Mouse (Mus musculus) E14TG2a.4 (cell line): ENCODE results near the gene Lrp11.

Experiments used
- CTCF ChIP-seq: conservative IDR thresholded peaks from 2 replicates; pipeline ENCODE4 v1.5.1; 2014; ENCODE audit warnings: low read length
- NANOG ChIP-seq: IDR thresholded peaks from 2 replicates; pipeline ENCODE4 v1.6.1; 2014; ENCODE audit warnings: borderline replicate concordance, low read length, mixed read lengths

DNA sequence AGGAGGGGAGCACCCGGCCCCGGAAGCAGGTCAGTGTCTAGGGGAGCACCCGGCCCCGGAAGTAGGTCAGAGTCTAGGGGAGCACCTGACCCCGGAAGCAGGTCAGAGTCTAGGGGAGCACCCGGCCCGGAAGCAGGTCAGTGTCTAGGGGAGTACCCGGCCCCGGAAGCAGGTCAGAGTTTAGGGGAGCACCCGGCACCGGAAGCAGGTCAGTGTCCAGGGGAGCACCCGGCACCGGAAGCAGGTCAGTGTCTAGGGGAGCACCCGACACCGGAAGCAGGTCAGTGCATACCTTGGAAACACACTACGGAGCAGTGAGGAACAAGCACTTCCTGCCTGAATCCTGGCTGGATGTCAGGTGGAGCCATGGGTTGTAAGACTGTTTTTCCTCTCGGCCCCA lies 19.0 kb downstream of the Lrp11 start:
- TF ChIP-seq CTCF (no peak), NANOG (no peak)
